Mouse (Mus musculus) hindbrain, embryonic 10.5 days (tissue): Measurements from ENCODE around the gene Grik4. TPM values are rescaled to one million over a fixed set of nuclear protein-coding genes. Genes with fewer than 3 reads are reported as not detected.
A peak's percentile ranks its signal among the peaks of the same experiment; 100 is the strongest.

Source experiments
- DNase-seq: peaks from one replicate; pipeline ENCODE4 v3.0.0-alpha.2; 2017; ENCODE audit warnings: low spot score
- H3K27ac ChIP-seq: fragments of 300-500 bp; sonication (generic); 2 replicates; pipeline ENCODE4 v1.5.1; 2016; ENCODE audit warnings: mild to moderate bottlenecking, moderate library complexity
- H3K27me3 ChIP-seq: fragments of 300-500 bp; sonication (generic); 2 replicates; pipeline ENCODE4 v1.6.1; 2016; ENCODE audit warnings: mild to moderate bottlenecking; ENCODE audit not compliant: poor library complexity, insufficient read depth, severe bottlenecking
- H3K36me3 ChIP-seq: fragments of 300-500 bp; sonication (generic); 2 replicates; pipeline ENCODE4 v1.6.1; 2016; ENCODE audit warnings: mild to moderate bottlenecking, moderate library complexity
- H3K4me1 ChIP-seq: fragments of 300-500 bp; sonication (generic); replicated peaks from 2 replicates; pipeline ENCODE4 v1.6.1; 2016; ENCODE audit warnings: mild to moderate bottlenecking
- H3K4me3 ChIP-seq: fragments of 300-500 bp; sonication (generic); 2 replicates; pipeline ENCODE4 v1.5.1; 2016; ENCODE audit warnings: mild to moderate bottlenecking, moderate library complexity
- H3K9me3 ChIP-seq: fragments of 300-500 bp; sonication (generic); 2 replicates; pipeline ENCODE4 v1.6.1; 2016; ENCODE audit warnings: mild to moderate bottlenecking, moderate library complexity
- WGBS: fragments of 180-500 bp; shearing (Covaris S2); methylation state at CpG from one replicate; pipeline ENCODE4 v1.1.7; 2016; 5-methylcytosine and 5-hydroxymethylcytosine counted together
- polyA plus RNA-seq: library from polyadenylated mRNA; unstranded; fragments of >200 nt; fragmentation: Nextera tagmentation; extraction: Ambion mirVana; gene quantifications from 2 replicates; pipeline ENCODE4 v1.2.1, GENCODE M21; 2016

Gene Grik4
- polyA plus RNA-seq, 1 experiment from 2014 or later: 2.9 TPM

DNA sequence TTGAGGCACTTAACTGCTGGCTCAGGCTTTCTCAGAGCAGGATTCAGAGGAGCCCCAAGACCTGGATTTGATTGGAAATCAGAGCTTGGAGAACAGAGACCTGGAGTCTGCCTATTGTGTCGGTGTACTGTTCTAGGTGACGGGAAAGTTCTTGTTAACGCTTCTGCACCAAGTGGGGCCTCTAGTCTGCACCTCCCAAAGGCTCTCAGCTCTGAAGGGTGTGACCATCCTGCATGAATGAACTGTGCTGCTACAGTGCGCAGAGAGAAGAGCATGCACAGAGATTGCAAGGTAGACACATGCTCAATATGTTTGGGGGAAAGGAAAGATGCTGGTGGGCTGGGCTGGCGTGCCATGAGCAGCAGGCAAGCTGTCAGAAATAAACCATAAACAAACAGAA is 144.6 kb downstream of the Grik4 start:
- Histone ChIP-seq H3K4me1 (peaks cover 10% of the 10 kb centered on the region; the same call in 1 of the 2 replicates), H3K36me3 (no peaks in the 10 kb centered on the region), H3K27ac (no peak overlapping the region; the same call in 1 of the 2 replicates), H3K27me3 (no peaks in the 10 kb centered on the region), H3K4me3 (no peak overlapping the region), H3K9me3 (no peaks in the 10 kb centered on the region)
- WGBS: 89% methylated on average over 5 of the region's 5 CpGs
- DNase-seq: no peak

GRCm38 (mm10) chr9:42799242-42799641 is 145.1 kb downstream of the Grik4 start:
- 81% methylated on average over 5 of the region's 5 CpGs for WGBS
- Histone ChIP-seq H3K36me3 (no peaks in the 10 kb centered on the region), H3K4me1 (peaks cover 10% of the 10 kb centered on the region; the same call in 1 of the 2 replicates), H3K4me3 (no peak overlapping the region), H3K27ac (no peak overlapping the region; the same call in 1 of the 2 replicates), H3K27me3 (peaks cover 2% of the 10 kb centered on the region; the same call in 1 of the 2 replicates), H3K9me3 (no peaks in the 10 kb centered on the region)
- DNase-seq: no peak

- no peaks in the 10 kb centered on the region for H3K9me3 ChIP-seq
- no peak overlapping the region for H3K4me3 ChIP-seq
- 86% methylated on average over 4 of the region's 4 CpGs for WGBS
- peaks cover 10% of the 10 kb centered on the region; the same call in 1 of the 2 replicates for H3K4me1 ChIP-seq
- no peaks in the 10 kb centered on the region for H3K36me3 ChIP-seq
- peaks cover 7% of the 10 kb centered on the region; the same call in 1 of the 2 replicates for H3K27me3 ChIP-seq
- H3K27ac ChIP-seq: no peak overlapping the region
- DNase-seq: no peak
Observed at GRCm38 (mm10) chr9:42798280-42798679, 146.0 kb downstream of the Grik4 start.

GRCm38 (mm10) chr9:42797276-42797675 is 147.0 kb downstream of the Grik4 start:
- 83% methylated on average over 8 of the region's 8 CpGs for WGBS
- DNase-seq: no peak
- peaks cover 20% of the 10 kb centered on the region for H3K4me1 ChIP-seq
- H3K27ac ChIP-seq: no peak overlapping the region
- no peaks in the 10 kb centered on the region for H3K36me3 ChIP-seq
- H3K27me3 ChIP-seq: peaks cover 13% of the 10 kb centered on the region; the same call in 1 of the 2 replicates
- H3K9me3 ChIP-seq: no peaks in the 10 kb centered on the region
- H3K4me3 ChIP-seq: no peak overlapping the region

GRCm38 (mm10) chr9:42795881-42796280 is 148.4 kb downstream of the Grik4 start:
- Histone ChIP-seq H3K27ac (no peak overlapping the region), H3K4me1 (peaks cover 22% of the 10 kb centered on the region), H3K9me3 (no peaks in the 10 kb centered on the region), H3K27me3 (peaks cover 16% of the 10 kb centered on the region; the same call in 1 of the 2 replicates), H3K36me3 (no peaks in the 10 kb centered on the region), H3K4me3 (no peak overlapping the region)
- no peak for DNase-seq
- 71% methylated on average over 8 of the region's 8 CpGs for WGBS

- peaks cover 26% of the 10 kb centered on the region; the same call in 1 of the 2 replicates for H3K27me3 ChIP-seq
- no peak overlapping the region for H3K27ac ChIP-seq
- H3K4me1 ChIP-seq: peaks cover 26% of the 10 kb centered on the region
- WGBS: 90% methylated on average over 4 of the region's 4 CpGs
- DNase-seq: no peak
- no peak overlapping the region for H3K4me3 ChIP-seq
- no peaks in the 10 kb centered on the region for H3K9me3 ChIP-seq
- H3K36me3 ChIP-seq: no peaks in the 10 kb centered on the region
Observed at GRCm38 (mm10) chr9:42794006-42794405, 150.3 kb downstream of the Grik4 start.

DNA sequence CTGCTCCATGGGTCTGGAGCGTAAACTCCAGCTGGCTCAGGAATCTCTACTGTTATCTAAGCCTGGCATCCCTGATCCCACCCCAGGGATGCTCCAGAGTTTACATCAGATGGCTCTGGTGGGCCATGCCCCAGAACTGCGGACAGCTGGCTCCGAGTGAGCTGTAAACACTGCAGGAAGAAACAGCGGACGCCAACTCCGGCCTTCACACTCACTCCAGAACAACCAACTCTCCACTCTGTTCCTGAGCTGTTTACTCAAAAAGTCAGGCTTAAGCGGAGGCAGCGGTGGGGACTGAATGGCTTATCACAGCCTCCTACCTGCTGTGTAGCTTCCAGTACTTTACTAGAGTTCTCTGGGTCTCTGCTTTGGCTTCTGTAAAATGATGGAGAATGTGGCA is 150.7 kb downstream of the Grik4 start:
- no peak overlapping the region for H3K4me3 ChIP-seq
- H3K27me3 ChIP-seq: peaks cover 30% of the 10 kb centered on the region; the same call in 1 of the 2 replicates
- H3K9me3 ChIP-seq: no peaks in the 10 kb centered on the region
- no peak for DNase-seq
- WGBS: 75% methylated on average over 8 of the region's 8 CpGs
- H3K27ac ChIP-seq: no peak overlapping the region
- H3K4me1 ChIP-seq: peaks cover 26% of the 10 kb centered on the region
- no peaks in the 10 kb centered on the region for H3K36me3 ChIP-seq

GRCm38 (mm10) chr9:42792381-42792780 is 151.9 kb downstream of the Grik4 start:
- Histone ChIP-seq H3K4me1 (peaks cover 26% of the 10 kb centered on the region), H3K36me3 (no peaks in the 10 kb centered on the region), H3K4me3 (no peak overlapping the region), H3K27ac (0 out of 2 replicates have a peak overlapping the region, but pooled peaks have one; percentile 30), H3K9me3 (no peaks in the 10 kb centered on the region), H3K27me3 (peaks cover 30% of the 10 kb centered on the region; the same call in 1 of the 2 replicates)
- no peak for DNase-seq
- WGBS: 31% methylated on average over 5 of the region's 5 CpGs

- H3K4me1 ChIP-seq: peaks cover 26% of the 10 kb centered on the region
Observed at GRCm38 (mm10) chr9:42791779-42792178, 152.5 kb downstream of the Grik4 start.

GRCm38 (mm10) chr9:42791346-42791745 is 152.9 kb downstream of the Grik4 start:
- 59% methylated on average over 4 of the region's 4 CpGs for WGBS
- Histone ChIP-seq H3K36me3 (no peaks in the 10 kb centered on the region), H3K9me3 (no peaks in the 10 kb centered on the region), H3K4me1 (peaks cover 26% of the 10 kb centered on the region), H3K27me3 (peaks cover 30% of the 10 kb centered on the region; the same call in 1 of the 2 replicates), H3K4me3 (no peak overlapping the region), H3K27ac (no peak overlapping the region)
- DNase-seq: no peak

More at GRCm38 (mm10) chr9:42791779-42792178, 152.5 kb downstream of the Grik4 start:
- Histone ChIP-seq H3K4me3 (no peak overlapping the region), H3K9me3 (no peaks in the 10 kb centered on the region), H3K27ac (no peak overlapping the region), H3K36me3 (no peaks in the 10 kb centered on the region), H3K27me3 (peaks cover 30% of the 10 kb centered on the region; the same call in 1 of the 2 replicates)
- 71% methylated on average over 12 of the region's 12 CpGs for WGBS
- no peak for DNase-seq

- H3K27me3 ChIP-seq: peaks cover 26% of the 10 kb centered on the region; the same call in 1 of the 2 replicates
- DNase-seq: peak; percentile 51
- no peaks in the 10 kb centered on the region for H3K9me3 ChIP-seq
- H3K4me3 ChIP-seq: no peak overlapping the region
- no peak overlapping the region for H3K27ac ChIP-seq
- H3K4me1 ChIP-seq: peaks cover 35% of the 10 kb centered on the region
- WGBS: 28% methylated on average over 8 of the region's 8 CpGs
- no peaks in the 10 kb centered on the region for H3K36me3 ChIP-seq
Observed at GRCm38 (mm10) chr9:42788471-42788870, 155.8 kb downstream of the Grik4 start.

- H3K27me3 ChIP-seq: peaks cover 15% of the 10 kb centered on the region; the same call in 1 of the 2 replicates
- no peaks in the 10 kb centered on the region for H3K9me3 ChIP-seq
- 92% methylated on average over 5 of the region's 5 CpGs for WGBS
- H3K4me1 ChIP-seq: peaks cover 20% of the 10 kb centered on the region
- no peak overlapping the region for H3K27ac ChIP-seq
- H3K4me3 ChIP-seq: no peak overlapping the region
- DNase-seq: no peak
- no peaks in the 10 kb centered on the region for H3K36me3 ChIP-seq
Observed at GRCm38 (mm10) chr9:42786882-42787281, 157.4 kb downstream of the Grik4 start.

- DNase-seq: no peak
- no peaks in the 10 kb centered on the region for H3K36me3 ChIP-seq
- H3K27me3 ChIP-seq: peaks cover 15% of the 10 kb centered on the region; the same call in 1 of the 2 replicates
- 88% methylated on average over 2 of the region's 2 CpGs for WGBS
- no peak overlapping the region for H3K27ac ChIP-seq
- peaks cover 16% of the 10 kb centered on the region for H3K4me1 ChIP-seq
- no peak overlapping the region for H3K4me3 ChIP-seq
- H3K9me3 ChIP-seq: no peaks in the 10 kb centered on the region
Observed at GRCm38 (mm10) chr9:42786286-42786685, 158.0 kb downstream of the Grik4 start.
